Mouse (Mus musculus): Measurements from ENCODE around the gene Ccdc114. TPM values are rescaled to one million over a fixed set of nuclear protein-coding genes. Genes with fewer than 3 reads are reported as not detected.

Gene Ccdc114
- polyA plus RNA-seq, 1 experiment from 2014 or later = 7.9 TPM

DNA sequence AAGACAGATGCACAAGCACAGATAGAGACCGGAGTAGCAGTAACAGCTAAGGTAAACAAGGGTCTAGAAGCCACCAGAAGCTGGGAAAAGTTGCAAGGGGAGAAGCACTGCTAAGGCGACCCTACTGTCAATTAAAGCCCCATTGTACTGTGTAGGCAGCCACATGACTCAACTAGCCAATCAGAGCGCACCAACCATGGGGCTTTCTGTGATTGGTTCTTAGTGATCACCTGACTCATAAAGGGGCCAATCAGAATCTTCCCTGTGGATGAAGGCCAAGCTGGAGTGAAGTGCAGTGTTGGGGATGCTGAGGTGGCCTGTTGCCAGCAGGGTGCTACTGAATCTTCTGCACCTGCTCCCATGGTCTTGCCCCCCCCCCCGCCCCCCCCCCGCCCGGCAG lies 63.0 kb downstream of the Ccdc114 start:
- Histone ChIP-seq H3K9ac (ENCODE audit: low read depth, low read length) (no peak overlapping the region), H3K4me3 (ENCODE audit: low read depth, low read length) (no peak overlapping the region), H3K4me1 (ENCODE audit: control insufficient read depth, insufficient read depth, low read length) (no peaks in the 10 kb centered on the region), H3K27me3 (ENCODE audit: control insufficient read depth, insufficient read depth, low read depth, low read length) (no peaks in the 10 kb centered on the region), H3K4me2 (ENCODE audit: low read length) (no peak overlapping the region), H3K27ac (ENCODE audit: low read length) (no peak overlapping the region), H3K9me3 (replicated peaks; ENCODE audit: control insufficient read depth, low read length, poor library complexity, severe bottlenecking) (no peaks in the 10 kb centered on the region), H3K36me3 (ENCODE audit: control insufficient read depth, insufficient read depth, low read length) (no peaks in the 10 kb centered on the region)
- WGBS = 69% methylated on average over 6 of the region's 6 CpGs
- no peak for ATAC-seq

DNA sequence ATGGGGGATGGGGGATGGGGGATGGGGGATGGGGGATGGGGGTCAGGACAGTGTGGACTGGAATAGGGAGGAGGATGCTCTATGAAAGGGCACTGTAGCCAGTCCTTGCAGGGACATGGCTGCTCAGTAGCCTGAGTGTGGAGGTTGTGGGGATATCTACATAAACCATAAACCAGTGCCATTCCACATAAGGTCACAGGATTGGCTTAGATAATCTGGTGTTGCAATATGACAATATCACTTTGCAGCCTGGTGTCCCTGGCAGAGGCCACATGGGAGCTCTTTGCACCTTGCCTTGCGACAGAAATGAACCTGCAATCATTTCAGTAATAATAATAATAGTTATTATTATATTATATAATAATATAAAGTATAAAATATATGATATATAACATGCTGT lies 64.5 kb downstream of the Ccdc114 start:
- no peaks in the 10 kb centered on the region for H3K36me3 ChIP-seq (ENCODE audit: control insufficient read depth, insufficient read depth, low read length)
- H3K4me1 ChIP-seq (ENCODE audit: control insufficient read depth, insufficient read depth, low read length) = no peaks in the 10 kb centered on the region
- ATAC-seq = no peak
- no peaks in the 10 kb centered on the region for H3K9me3 ChIP-seq (replicated peaks; ENCODE audit: control insufficient read depth, low read length, poor library complexity, severe bottlenecking)
- 97% methylated on average over 1 of the region's 1 CpGs for WGBS
- no peaks in the 10 kb centered on the region for H3K27me3 ChIP-seq (ENCODE audit: control insufficient read depth, insufficient read depth, low read depth, low read length)
- no peak overlapping the region for H3K4me2 ChIP-seq (ENCODE audit: low read length)
- H3K4me3 ChIP-seq (ENCODE audit: low read depth, low read length) = no peak overlapping the region
- H3K27ac ChIP-seq (ENCODE audit: low read length) = no peak overlapping the region
- no peak overlapping the region for H3K9ac ChIP-seq (ENCODE audit: low read depth, low read length)

DNA sequence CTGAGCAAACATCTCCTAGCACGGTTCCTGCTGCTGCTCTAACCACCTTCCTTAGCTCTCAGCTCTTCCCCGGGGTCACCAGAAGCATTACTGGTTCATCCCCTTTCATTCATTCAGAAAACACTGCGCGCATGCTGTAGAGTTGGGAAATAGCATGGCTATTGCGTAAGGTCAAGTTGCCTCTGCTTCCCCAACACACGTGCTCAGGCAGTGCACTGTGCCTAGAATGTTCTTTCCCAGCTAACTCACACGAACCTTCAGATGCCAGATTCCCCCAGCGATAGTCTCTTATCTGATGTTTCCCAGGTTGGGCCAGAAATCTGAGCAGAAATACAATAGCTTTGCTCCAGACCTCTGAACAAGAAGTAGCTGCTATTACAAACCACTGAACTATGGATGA lies 68.6 kb downstream of the Ccdc114 start:
- H3K4me3 ChIP-seq (ENCODE audit: low read depth, low read length) = no peak overlapping the region

More for the DNA sequence above, 68.6 kb downstream of the Ccdc114 start:
- Histone ChIP-seq H3K36me3 (ENCODE audit: control insufficient read depth, insufficient read depth, low read length) (no peaks in the 10 kb centered on the region), H3K9me3 (replicated peaks; ENCODE audit: control insufficient read depth, low read length, poor library complexity, severe bottlenecking) (no peaks in the 10 kb centered on the region), H3K9ac (ENCODE audit: low read depth, low read length) (no peak overlapping the region), H3K4me2 (ENCODE audit: low read length) (no peak overlapping the region), H3K4me1 (ENCODE audit: control insufficient read depth, insufficient read depth, low read length) (no peaks in the 10 kb centered on the region), H3K27ac (ENCODE audit: low read length) (no peak overlapping the region), H3K27me3 (ENCODE audit: control insufficient read depth, insufficient read depth, low read depth, low read length) (no peaks in the 10 kb centered on the region)
- ATAC-seq = no peak
- 89% methylated on average over 8 of the region's 8 CpGs for WGBS

Other genes starting within 250 kb of the Ccdc114 start
- 0.23 and 0.71 TPM in 2 replicates for gene Ntn5, start 240.1 kb upstream of the Ccdc114 start, polyA plus RNA-seq (2015; fragmentation: Nextera tagmentation; extraction: Ambion mirVana)
- gene Sec1, start 229.7 kb upstream of the Ccdc114 start, polyA plus RNA-seq (2015; fragmentation: Nextera tagmentation; extraction: Ambion mirVana) = 0.24 and 0.28 TPM in 2 replicates
- 71.6 and 89.9 TPM in 2 replicates for gene Car11, start 224.2 kb upstream of the Ccdc114 start, polyA plus RNA-seq (2015; fragmentation: Nextera tagmentation; extraction: Ambion mirVana)
- 2.3 and 3.4 TPM in 2 replicates for gene Dbp, start 219.0 kb upstream of the Ccdc114 start, polyA plus RNA-seq (2015; fragmentation: Nextera tagmentation; extraction: Ambion mirVana)
- gene Rpl18, start 208.6 kb upstream of the Ccdc114 start, polyA plus RNA-seq (2015; fragmentation: Nextera tagmentation; extraction: Ambion mirVana) = 475 and 495 TPM in 2 replicates
- gene Sphk2, start 206.1 kb upstream of the Ccdc114 start, polyA plus RNA-seq (2015; fragmentation: Nextera tagmentation; extraction: Ambion mirVana) = 21.9 and 23.0 TPM in 2 replicates
- gene Fam83e, start 202.9 kb upstream of the Ccdc114 start, polyA plus RNA-seq (2015; fragmentation: Nextera tagmentation; extraction: Ambion mirVana) = 0.48 and 0.62 TPM in 2 replicates
- gene Spaca4, start 198.3 kb upstream of the Ccdc114 start, polyA plus RNA-seq (2015; fragmentation: Nextera tagmentation; extraction: Ambion mirVana) = not detected in 2 replicates
- gene Lmtk3, start 140.3 kb upstream of the Ccdc114 start, polyA plus RNA-seq (2015; fragmentation: Nextera tagmentation; extraction: Ambion mirVana) = 19.6 and 26.7 TPM in 2 replicates
- 6.1 and 6.4 TPM in 2 replicates for gene Sult2b1, start 139.4 kb upstream of the Ccdc114 start, polyA plus RNA-seq (2015; fragmentation: Nextera tagmentation; extraction: Ambion mirVana)
- 275 and 307 TPM in 2 replicates for gene Cyth2, start 109.5 kb upstream of the Ccdc114 start, polyA plus RNA-seq (2015; fragmentation: Nextera tagmentation; extraction: Ambion mirVana)
- gene Kcnj14, start 99.3 kb upstream of the Ccdc114 start, polyA plus RNA-seq (2015; fragmentation: Nextera tagmentation; extraction: Ambion mirVana) = 1.2 and 1.3 TPM in 2 replicates
- gene Grwd1, start 93.1 kb upstream of the Ccdc114 start, polyA plus RNA-seq (2015; fragmentation: Nextera tagmentation; extraction: Ambion mirVana) = 38.4 and 45.8 TPM in 2 replicates
- 52.2 and 55.0 TPM in 2 replicates for gene Kdelr1, start 51.3 kb upstream of the Ccdc114 start, polyA plus RNA-seq (2015; fragmentation: Nextera tagmentation; extraction: Ambion mirVana)
- 3.4 and 4.8 TPM in 2 replicates for gene Grin2d, start 45.7 kb upstream of the Ccdc114 start, polyA plus RNA-seq (2015; fragmentation: Nextera tagmentation; extraction: Ambion mirVana)
- gene Syngr4, start 27.4 kb upstream of the Ccdc114 start, polyA plus RNA-seq (2015; fragmentation: Nextera tagmentation; extraction: Ambion mirVana) = not detected in 2 replicates
- 6.3 and 6.9 TPM in 2 replicates for gene Tmem143, start 27.1 kb upstream of the Ccdc114 start, polyA plus RNA-seq (2015; fragmentation: Nextera tagmentation; extraction: Ambion mirVana)
- 18.3 and 19.9 TPM in 2 replicates for gene Emp3, start 2.7 kb upstream of the Ccdc114 start, polyA plus RNA-seq (2015; fragmentation: Nextera tagmentation; extraction: Ambion mirVana)
- gene Abcc6, start 106.2 kb downstream of the Ccdc114 start, polyA plus RNA-seq (2015; fragmentation: Nextera tagmentation; extraction: Ambion mirVana) = 0.27 and 0.45 TPM in 2 replicates
- 45.0 and 47.0 TPM in 2 replicates for gene Nomo1, start 109.6 kb downstream of the Ccdc114 start, polyA plus RNA-seq (2015; fragmentation: Nextera tagmentation; extraction: Ambion mirVana)
- gene Kcnj11, start 176.7 kb downstream of the Ccdc114 start, polyA plus RNA-seq (2015; fragmentation: Nextera tagmentation; extraction: Ambion mirVana) = 2.4 and 2.8 TPM in 2 replicates